Mouse (Mus musculus): Measurements from ENCODE around the gene Rundc1.

- TF ChIP-seq CTCF (IDR thresholded peaks at IDR 0.05; ENCODE audit: low read depth), result no peak
- TF ChIP-seq EP300 (IDR thresholded peaks at IDR 0.05; ENCODE audit: low read depth), result no peak
Observed at GRCm38 (mm10) chr11:101468263-101468688, 43.4 kb downstream of the Rundc1 start.
